Mouse (Mus musculus) spleen, adult 18-20 months (tissue): ENCODE measurements at regions not wholly inside any gene's neighbourhood (a gene's known extent, or its start where the extent isn't known, plus 50 kb on each side); places are given as distances from the start of the nearest gene placed in this dataset.

Experiments
- DNase-seq, 2 experiments: peaks; one replicate each; pipeline ENCODE4 v3.0.0; 2022; ENCODE audit warnings: mixed read lengths in 2 of 2

- DNase-seq: no peak
These were observed 291.7 kb downstream of the 1810013L24Rik start for GRCm38 (mm10) chr16:9121581-9121980.

GRCm38 (mm10) chr16:9132113-9132512, 302.2 kb downstream of the 1810013L24Rik start:
- no peak for DNase-seq

GRCm38 (mm10) chr16:9132778-9133177, 302.9 kb downstream of the 1810013L24Rik start:
- no peak for DNase-seq

GRCm38 (mm10) chr16:9135377-9135776, 305.5 kb downstream of the 1810013L24Rik start:
- DNase-seq: no peak

GRCm38 (mm10) chr16:9138552-9139224, 308.8 kb downstream of the 1810013L24Rik start:
- DNase-seq: no peak

- DNase-seq: no peak
These were observed 309.5 kb downstream of the 1810013L24Rik start for GRCm38 (mm10) chr16:9139405-9139804.

GRCm38 (mm10) chr16:9149209-9150135, 319.6 kb downstream of the 1810013L24Rik start:
- DNase-seq: no peak

GRCm38 (mm10) chr16:9151936-9152335, 322.0 kb downstream of the 1810013L24Rik start:
- DNase-seq: no peak

GRCm38 (mm10) chr16:9153501-9153900, 323.6 kb downstream of the 1810013L24Rik start:
- DNase-seq: no peak

GRCm38 (mm10) chr16:9165763-9166310, 335.9 kb downstream of the 1810013L24Rik start:
- no peak for DNase-seq

GRCm38 (mm10) chr16:9176402-9176801, 346.5 kb downstream of the 1810013L24Rik start:
- no peak for DNase-seq

- no peak for DNase-seq
These were observed 365.9 kb downstream of the 1810013L24Rik start for GRCm38 (mm10) chr16:9195821-9196220.

- no peak for DNase-seq
These were observed 369.1 kb downstream of the 1810013L24Rik start for GRCm38 (mm10) chr16:9198903-9199532.

GRCm38 (mm10) chr16:9208602-9209001, 378.7 kb downstream of the 1810013L24Rik start:
- DNase-seq: no peak

GRCm38 (mm10) chr16:9211485-9211884, 381.6 kb downstream of the 1810013L24Rik start:
- no peak for DNase-seq

- DNase-seq: no peak
These were observed 385.2 kb downstream of the 1810013L24Rik start for GRCm38 (mm10) chr16:9215131-9215530.

- DNase-seq: no peak
These were observed 387.5 kb downstream of the 1810013L24Rik start for GRCm38 (mm10) chr16:9217361-9217760.

- DNase-seq: no peak
These were observed 400.3 kb downstream of the 1810013L24Rik start for GRCm38 (mm10) chr16:9230178-9230577.

- DNase-seq: no peak
These were observed 412.2 kb downstream of the 1810013L24Rik start for GRCm38 (mm10) chr16:9242099-9242498.

- no peak for DNase-seq
These were observed 417.3 kb downstream of the 1810013L24Rik start for GRCm38 (mm10) chr16:9247198-9247597.

GRCm38 (mm10) chr16:9253054-9253453, 423.2 kb downstream of the 1810013L24Rik start:
- DNase-seq: no peak

- DNase-seq: no peak
These were observed 425.5 kb downstream of the 1810013L24Rik start for GRCm38 (mm10) chr16:9255351-9255750.

GRCm38 (mm10) chr16:9260966-9261365, 431.1 kb downstream of the 1810013L24Rik start:
- no peak for DNase-seq
